In the genomic region with DNA sequence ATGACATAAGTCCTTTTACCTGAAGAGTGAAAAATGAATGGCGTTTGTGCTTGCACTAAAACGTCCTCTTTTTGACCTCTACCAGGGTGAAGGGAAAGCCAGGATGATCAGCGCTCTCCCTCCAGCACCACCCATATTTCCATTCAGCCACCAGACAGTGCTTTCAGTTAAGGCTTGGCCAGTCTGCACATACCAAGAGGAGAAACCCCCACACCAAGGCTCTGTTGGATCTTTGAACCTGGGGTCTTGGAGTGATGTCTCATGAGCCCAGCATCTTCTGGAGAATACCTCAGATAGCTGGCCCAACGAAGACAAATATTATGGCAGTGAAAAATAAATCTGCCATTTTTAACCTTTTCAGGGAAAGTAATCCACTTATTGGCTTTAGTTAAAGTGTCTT, we compare ENCODE assay signal across 19 mouse cellular contexts.
DNase-seq lines count a peak whose midpoint lies in the region; ATAC-seq and TF ChIP-seq lines count a peak whose summit lies in the region.
"Had no signal": no experiment of that assay in that cellular context is flagged by ENCODE, and none has a peak within 500 bp of the region (broad histone marks: within the 10 kb centered on the region; RNA-seq: fewer than 3 reads in every experiment).

No protein-coding gene starts in this region.

- 0 out of 2 replicates have a peak, but pooled peaks have one; percentile 56 for ATAC-seq in stomach, embryonic 14.5 days (ENCODE audit: insufficient number of reproducible peaks, insufficient read depth, low FRiP score, low read depth)
- no peak for ATAC-seq in stomach, postnatal 0 days (ENCODE audit: low FRiP score, low TSS enrichment)
- peak; percentile 71 for ATAC-seq in stomach, embryonic 16.5 days (ENCODE audit: insufficient read depth, low FRiP score)
- ATAC-seq in midbrain, postnatal 0 days (ENCODE audit: low FRiP score), result no peak
- ATAC-seq: activated CD4-positive, CD25-positive, alpha-beta regulatory T cell, adult 4 months; CD4-positive, CD25-positive, alpha-beta regulatory T cell, adult 4 months; Patski had no signal

- no peak overlapping the region for H3K9ac ChIP-seq in stomach, embryonic 14.5 days (replicated peaks; ENCODE audit: low read depth, low read length)
- no peak overlapping the region for H3K9ac ChIP-seq in stomach, postnatal 0 days (ENCODE audit: low read length)
- no peak overlapping the region for H3K9ac ChIP-seq in stomach, embryonic 16.5 days (ENCODE audit: low read length)
- no peak overlapping the region for H3K9ac ChIP-seq in midbrain, postnatal 0 days (replicated peaks; ENCODE audit: low read length, poor library complexity, severe bottlenecking)

- no peak overlapping the region for H3K4me2 ChIP-seq in stomach, embryonic 14.5 days (replicated peaks; ENCODE audit: low read depth, low read length)
- no peak overlapping the region for H3K4me2 ChIP-seq in stomach, postnatal 0 days (replicated peaks; ENCODE audit: low read depth)
- no peak overlapping the region for H3K4me2 ChIP-seq in stomach, embryonic 16.5 days (ENCODE audit: low read depth, low read length)
- no peak overlapping the region for H3K4me2 ChIP-seq in midbrain, postnatal 0 days (ENCODE audit: low read depth, low read length, poor library complexity, severe bottlenecking)

- DNase-seq in stomach, postnatal 0 days (ENCODE audit: low spot score), result no peak
- DNase-seq in midbrain, postnatal 0 days (ENCODE audit: low spot score), result no peak
- DNase-seq: adrenal gland, adult 2 months; adrenal gland, adult 8-10 months; adrenal gland, postnatal 10 days; adrenal gland, postnatal 14 days; adrenal gland, postnatal 25 days; adrenal gland, postnatal 36 days; B cell, adult 2 months; cerebellum, adult 11 months; cerebellum, adult 11-12 months; cerebellum, adult 18-20 months had no signal

- WGBS in stomach, embryonic 14.5 days, result 32% methylated on average over 4 of the region's 4 CpGs
- WGBS in stomach, postnatal 0 days, result 46% methylated on average over 4 of the region's 4 CpGs
- WGBS in stomach, embryonic 16.5 days, result 37% methylated on average over 4 of the region's 4 CpGs
- WGBS in midbrain, postnatal 0 days, result 88% methylated on average over 4 of the region's 4 CpGs

- TF ChIP-seq CTCF in stomach, postnatal 0 days (IDR thresholded peaks at IDR 0.05; ENCODE audit: low read depth), result no peak
- TF ChIP-seq CTCF in midbrain, postnatal 0 days (IDR thresholded peaks at IDR 0.05), result no peak

- no peaks in the 10 kb centered on the region for H3K9me3 ChIP-seq in stomach, embryonic 14.5 days (ENCODE audit: control insufficient read depth, low read depth, low read length)
- H3K9me3 ChIP-seq in stomach, postnatal 0 days (ENCODE audit: control insufficient read depth, low read length), result no peaks in the 10 kb centered on the region
- no peaks in the 10 kb centered on the region for H3K9me3 ChIP-seq in stomach, embryonic 16.5 days (replicated peaks; ENCODE audit: control insufficient read depth, low read length)
- no peaks in the 10 kb centered on the region for H3K9me3 ChIP-seq in midbrain, postnatal 0 days (ENCODE audit: low read length)
- H3K9me3 ChIP-seq: G1E had no signal

- no peaks in the 10 kb centered on the region for H3K27me3 ChIP-seq in stomach, embryonic 14.5 days (ENCODE audit: control insufficient read depth, insufficient read depth, low read length)
- H3K27me3 ChIP-seq in stomach, postnatal 0 days (ENCODE audit: control insufficient read depth, insufficient read depth, low read length), result no peaks in the 10 kb centered on the region
- no peaks in the 10 kb centered on the region for H3K27me3 ChIP-seq in stomach, embryonic 16.5 days (ENCODE audit: control insufficient read depth, insufficient read depth, low read length)
- no peaks in the 10 kb centered on the region for H3K27me3 ChIP-seq in midbrain, postnatal 0 days (ENCODE audit: insufficient read depth, low read length)
- H3K27me3 ChIP-seq: CH12.LX had no signal

- no peak for TF ChIP-seq EP300 in stomach, postnatal 0 days (optimal IDR thresholded peaks at IDR 0.05)

- H3K4me1 ChIP-seq in stomach, embryonic 14.5 days (ENCODE audit: control insufficient read depth, insufficient read depth, low read length), result peaks cover 7% of the 10 kb centered on the region; the same call in 1 of the 2 replicates
- no peaks in the 10 kb centered on the region for H3K4me1 ChIP-seq in stomach, postnatal 0 days (replicated peaks; ENCODE audit: control insufficient read depth, insufficient read depth)
- no peaks in the 10 kb centered on the region for H3K4me1 ChIP-seq in stomach, embryonic 16.5 days (ENCODE audit: control insufficient read depth, insufficient read depth, low read length)
- H3K4me1 ChIP-seq in midbrain, postnatal 0 days (ENCODE audit: insufficient read depth, low read length), result no peaks in the 10 kb centered on the region

- no peaks in the 10 kb centered on the region for H3K36me3 ChIP-seq in stomach, embryonic 14.5 days (ENCODE audit: control insufficient read depth, insufficient read depth, low read length)
- no peaks in the 10 kb centered on the region for H3K36me3 ChIP-seq in stomach, postnatal 0 days (ENCODE audit: control insufficient read depth, insufficient read depth, low read length)
- H3K36me3 ChIP-seq in stomach, embryonic 16.5 days (ENCODE audit: control insufficient read depth, insufficient read depth, low read length), result no peaks in the 10 kb centered on the region
- no peaks in the 10 kb centered on the region for H3K36me3 ChIP-seq in midbrain, postnatal 0 days (ENCODE audit: insufficient read depth, low read length)
- H3K36me3 ChIP-seq: G1E had no signal

- H3K27ac ChIP-seq in stomach, embryonic 14.5 days (ENCODE audit: low read length), result no peak overlapping the region
- no peak overlapping the region for H3K27ac ChIP-seq in stomach, postnatal 0 days (replicated peaks)
- no peak overlapping the region for H3K27ac ChIP-seq in stomach, embryonic 16.5 days (ENCODE audit: low read length)
- no peak overlapping the region for H3K27ac ChIP-seq in midbrain, postnatal 0 days (ENCODE audit: low read depth, low read length)

- H3K4me3 ChIP-seq in stomach, embryonic 14.5 days (ENCODE audit: low read depth, low read length), result no peak overlapping the region
- no peak overlapping the region for H3K4me3 ChIP-seq in stomach, postnatal 0 days (ENCODE audit: low read depth, low read length)
- H3K4me3 ChIP-seq in stomach, embryonic 16.5 days (replicated peaks; ENCODE audit: low read length), result no peak overlapping the region
- no peak overlapping the region for H3K4me3 ChIP-seq in midbrain, postnatal 0 days (ENCODE audit: low read depth, low read length)

Comparison
In these comparisons a context has a peak if more than half of its experiments do, and no peak if none do; other contexts are left out.
1. ATAC-seq: peak in stomach, embryonic 14.5 days (single experiment) and stomach, embryonic 16.5 days (single experiment); none in stomach, postnatal 0 days (single experiment) and midbrain, postnatal 0 days (single experiment).